Mouse (Mus musculus) kidney, adult 9 months (tissue): ENCODE results near the gene Foxp1.
A peak's percentile ranks its signal among the peaks of the same experiment; 100 is the strongest.

Experiments used
- DNase-seq: peaks from one replicate; pipeline ENCODE4 v3.0.0; 2022

The Foxp1 gene

DNA sequence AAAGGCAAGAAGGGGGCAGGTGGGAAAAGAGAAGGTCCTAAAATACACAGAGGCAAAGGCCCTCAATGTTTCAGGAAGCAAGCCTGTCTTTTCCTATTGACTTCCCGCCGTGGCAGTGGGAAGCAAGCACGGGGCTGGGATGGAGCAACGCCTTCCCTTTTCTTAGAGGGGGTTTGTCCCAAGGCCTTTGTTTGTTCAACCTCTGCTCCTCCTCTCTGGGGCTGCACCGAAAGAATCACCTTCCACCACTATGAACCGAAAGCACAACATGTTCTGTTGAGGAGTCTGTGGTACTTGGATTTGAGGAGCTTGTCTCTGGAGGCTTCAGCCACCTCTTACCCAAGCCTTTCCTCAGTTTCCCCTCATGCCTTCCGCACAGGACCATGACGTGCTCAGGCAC lies 355.5 kb downstream of the Foxp1 start:
- DNase-seq = no peak

DNA sequence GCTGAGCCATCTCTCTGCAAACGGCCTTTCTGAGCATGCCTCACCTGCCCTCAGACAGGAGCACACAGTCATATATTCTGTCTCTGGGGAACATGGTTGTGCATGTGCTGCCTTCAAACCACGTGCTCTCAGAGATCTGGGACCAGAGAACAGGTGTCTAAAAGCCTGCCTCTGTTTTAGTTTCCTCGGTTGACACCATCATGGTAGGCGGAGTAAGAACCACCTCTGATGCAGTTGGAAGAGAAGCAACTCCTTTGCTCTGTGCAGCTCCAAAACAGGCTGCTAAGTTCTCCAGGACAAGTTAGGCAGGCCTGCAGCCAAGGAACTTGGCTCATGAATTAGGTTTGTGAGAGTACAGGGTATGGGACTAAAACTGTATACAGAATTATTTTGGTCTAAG lies 356.4 kb downstream of the Foxp1 start:
- DNase-seq = no peak

DNA sequence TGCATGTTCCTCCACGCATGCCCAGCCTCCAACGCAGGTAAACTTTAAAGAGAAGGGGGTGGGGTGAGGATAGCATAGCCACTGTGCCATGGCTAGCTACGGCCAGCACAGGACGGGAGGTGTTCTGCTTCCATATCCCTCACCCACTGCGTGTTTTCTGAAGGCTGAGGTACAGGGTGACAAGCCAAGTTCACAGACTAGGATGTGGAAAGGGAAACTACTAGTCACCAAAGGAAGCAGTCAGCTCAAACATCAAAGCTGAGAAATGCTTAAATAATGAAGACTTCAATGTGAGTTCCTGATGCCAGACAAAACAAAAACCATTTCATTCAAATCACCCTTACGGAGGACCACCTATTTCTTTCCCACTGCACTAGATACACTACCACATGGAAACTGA lies 357.8 kb downstream of the Foxp1 start:
- no peak for DNase-seq

DNA sequence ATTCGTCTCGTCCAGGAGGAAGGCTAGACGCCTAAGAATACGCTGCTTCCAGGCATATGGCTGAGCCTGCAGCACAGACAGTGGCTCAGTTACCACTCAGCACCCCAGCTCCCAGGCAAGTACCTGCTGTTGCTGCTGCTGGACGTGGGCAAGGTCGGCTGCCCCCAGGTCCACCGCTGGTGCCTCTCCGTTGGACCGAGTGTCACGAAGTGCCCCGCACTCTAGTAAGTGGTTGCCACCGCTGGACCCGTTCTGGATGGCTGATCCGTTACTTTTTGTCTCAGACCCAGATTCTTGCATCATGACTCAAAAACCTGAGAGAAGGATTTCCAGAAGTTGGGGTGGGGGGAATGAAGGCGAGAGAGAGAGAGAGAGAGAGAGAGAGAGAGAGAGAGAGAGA lies 359.8 kb downstream of the Foxp1 start:
- DNase-seq = peak; percentile 12

DNA sequence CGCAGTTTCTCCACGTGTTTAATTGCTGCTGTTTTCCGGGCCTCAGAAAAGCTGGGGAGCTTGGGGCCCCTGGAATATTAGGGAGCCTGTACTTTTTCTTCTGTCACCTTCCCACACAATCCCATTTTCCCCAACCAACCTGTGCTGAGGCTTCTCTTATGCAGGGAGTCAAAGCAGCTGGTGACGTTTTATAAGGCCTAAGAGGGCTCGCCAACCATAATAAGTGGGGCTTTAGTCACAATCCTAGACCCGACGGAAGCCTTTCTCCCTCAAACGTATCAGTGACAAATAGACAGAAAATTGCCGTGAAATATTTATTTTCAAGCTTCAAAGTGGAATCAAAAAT lies 362.2 kb downstream of the Foxp1 start:
- no peak for DNase-seq

DNA sequence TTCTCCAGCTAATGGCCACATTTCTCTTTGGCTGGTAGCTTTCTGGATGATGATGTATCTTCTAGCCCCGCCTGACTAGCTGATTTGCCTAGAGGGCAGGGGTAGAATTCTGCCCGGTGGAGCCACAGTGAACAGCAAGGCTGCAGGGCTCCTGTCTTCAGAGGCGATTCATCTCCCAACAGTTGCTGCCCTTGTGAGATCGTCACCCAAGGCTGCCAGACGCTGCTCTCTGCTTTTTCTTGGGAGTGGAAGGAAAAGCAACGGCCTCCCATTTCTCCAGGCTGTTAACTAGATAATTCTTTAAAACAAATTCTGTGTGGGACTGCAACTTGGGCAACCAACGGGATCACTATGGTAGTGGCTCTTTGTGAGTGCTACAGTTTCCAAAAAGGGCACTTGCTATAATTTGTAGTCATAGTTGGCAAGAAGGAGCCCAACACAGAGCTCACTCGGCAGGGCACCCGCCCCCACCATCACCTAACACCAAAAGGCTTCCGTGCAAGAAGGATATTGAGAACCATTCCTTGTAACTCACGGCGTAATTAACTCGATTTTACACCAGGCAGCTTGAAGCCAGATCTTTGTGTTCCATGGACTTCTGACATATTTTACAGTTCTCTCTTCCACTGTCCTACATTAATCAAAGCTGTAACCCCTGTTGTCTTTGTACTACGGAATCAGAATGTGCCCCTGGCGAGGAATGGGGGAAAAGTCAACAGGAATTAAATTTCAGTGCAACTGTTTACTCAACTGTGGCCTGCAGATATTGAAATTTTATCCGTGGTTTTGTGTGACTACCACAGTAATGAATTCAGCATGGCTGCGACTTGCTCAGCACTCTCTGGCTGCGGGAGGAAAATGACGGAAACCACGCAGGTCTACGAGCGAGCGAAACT lies 362.8 kb downstream of the Foxp1 start:
- no peak for DNase-seq

DNA sequence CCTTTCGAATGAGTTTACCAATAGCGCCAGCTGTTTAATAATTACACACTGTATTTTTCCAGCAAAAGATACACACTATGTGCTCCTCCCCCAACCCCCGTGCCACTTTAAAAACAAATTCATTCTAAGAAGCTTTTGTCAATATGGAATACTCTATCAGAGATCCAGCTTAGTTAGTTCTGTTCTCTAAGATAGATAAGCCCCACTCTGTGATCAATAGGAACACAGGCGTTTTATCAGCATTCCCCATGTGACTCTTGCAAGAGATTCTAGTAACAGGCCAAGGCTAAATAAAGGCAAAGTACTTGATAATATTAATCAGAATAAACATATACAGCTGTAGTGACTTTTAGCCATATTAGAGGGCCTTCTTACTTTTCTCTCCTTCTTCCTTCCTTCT lies 368.8 kb downstream of the Foxp1 start:
- DNase-seq = no peak

DNA sequence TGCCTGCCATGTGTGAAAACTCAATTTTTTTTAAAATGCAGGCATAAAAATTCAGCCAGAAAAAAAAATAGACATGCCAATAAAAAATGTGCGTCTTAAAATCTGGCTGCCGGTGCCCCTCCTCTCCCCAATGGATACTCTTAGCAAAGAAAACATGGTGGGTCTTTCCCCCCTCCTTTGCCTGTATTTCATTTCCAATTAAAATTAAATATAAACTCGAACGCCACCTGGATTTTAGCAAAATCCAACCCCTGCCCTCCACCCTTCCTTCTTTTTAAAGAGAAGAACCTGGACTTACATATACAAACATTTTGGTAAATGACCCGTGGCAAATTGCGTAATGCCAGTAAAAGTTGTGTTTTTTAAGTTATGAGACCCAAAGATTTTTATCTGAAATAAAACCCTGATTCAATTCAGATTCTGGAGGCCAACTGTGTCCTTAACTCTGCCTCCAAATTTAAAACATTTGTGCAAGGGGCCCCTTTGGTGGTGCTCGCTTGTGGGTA lies 376.1 kb downstream of the Foxp1 start:
- DNase-seq = no peak

DNA sequence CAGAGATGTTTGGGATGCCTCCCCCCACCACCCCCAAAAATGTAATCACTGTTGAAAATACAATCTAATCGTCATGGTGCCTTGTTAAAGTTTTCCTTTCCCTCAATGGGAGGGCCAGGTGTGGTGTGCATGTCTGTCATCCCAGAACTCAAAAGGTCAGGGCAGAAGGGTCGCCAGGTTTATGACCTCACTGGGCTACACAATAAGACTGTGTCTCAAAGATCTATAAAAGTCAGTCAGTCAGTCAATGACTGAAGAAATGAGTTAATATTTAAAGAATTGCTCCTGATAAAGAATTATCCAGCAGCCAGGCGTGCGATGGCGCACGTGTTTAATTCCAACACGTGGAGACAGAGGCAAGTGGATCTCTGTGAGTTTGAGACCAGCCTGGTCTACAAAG lies 377.5 kb downstream of the Foxp1 start:
- DNase-seq = peak; percentile 9

DNA sequence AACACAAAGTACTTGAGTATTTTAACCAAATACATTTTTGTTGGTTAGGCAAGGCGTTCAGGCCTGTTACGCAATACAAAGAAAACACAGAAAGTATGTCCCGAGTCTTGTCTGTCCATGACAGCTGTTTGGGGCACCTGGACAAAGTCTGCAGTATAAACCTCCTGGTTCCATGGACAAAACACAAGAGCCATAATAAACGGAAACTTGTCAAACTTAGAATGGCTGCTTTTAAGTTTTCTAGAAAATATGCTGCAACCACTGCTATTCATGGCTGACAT lies 378.8 kb downstream of the Foxp1 start:
- peak; percentile 19 for DNase-seq

DNA sequence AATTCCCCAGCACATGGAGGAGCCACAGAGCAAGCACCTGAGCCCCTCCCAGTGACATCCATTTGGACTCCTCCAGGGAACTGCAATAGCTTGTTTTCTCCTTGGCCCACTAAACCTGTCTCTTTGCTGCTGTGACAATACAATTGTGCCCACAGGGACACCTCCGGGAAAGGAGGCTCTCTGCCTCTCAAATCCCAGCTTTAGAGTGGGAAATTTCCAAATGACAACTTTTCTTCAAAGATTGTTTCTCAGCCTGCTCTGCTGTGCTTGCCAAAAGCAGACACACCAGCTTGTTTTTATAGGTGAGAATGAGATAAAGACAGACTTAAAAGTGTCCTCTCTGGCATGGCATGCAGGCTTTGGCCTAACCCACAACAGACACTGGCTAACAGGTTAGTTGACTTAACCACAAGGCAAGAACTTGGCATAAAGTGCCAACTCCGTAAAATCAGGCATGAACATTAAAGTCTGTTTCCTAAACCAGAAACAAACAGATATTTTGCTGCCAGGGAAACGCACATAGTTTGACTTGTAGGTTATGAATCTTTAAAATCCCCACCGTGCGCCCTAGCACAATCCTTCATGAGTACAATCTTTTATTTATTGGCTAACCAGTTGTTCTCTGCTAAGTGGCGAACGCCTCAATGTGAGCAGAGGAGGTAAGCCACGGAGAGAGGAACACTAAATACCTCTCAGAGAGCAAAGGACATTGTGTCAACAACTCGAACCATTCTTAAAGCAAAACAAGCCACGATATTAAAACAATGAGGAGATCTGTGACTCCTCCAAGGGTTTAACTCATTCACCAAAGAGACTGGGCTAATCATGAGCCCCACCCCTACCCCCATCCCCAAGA lies 379.4 kb downstream of the Foxp1 start:
- peak; percentile 39 for DNase-seq

DNA sequence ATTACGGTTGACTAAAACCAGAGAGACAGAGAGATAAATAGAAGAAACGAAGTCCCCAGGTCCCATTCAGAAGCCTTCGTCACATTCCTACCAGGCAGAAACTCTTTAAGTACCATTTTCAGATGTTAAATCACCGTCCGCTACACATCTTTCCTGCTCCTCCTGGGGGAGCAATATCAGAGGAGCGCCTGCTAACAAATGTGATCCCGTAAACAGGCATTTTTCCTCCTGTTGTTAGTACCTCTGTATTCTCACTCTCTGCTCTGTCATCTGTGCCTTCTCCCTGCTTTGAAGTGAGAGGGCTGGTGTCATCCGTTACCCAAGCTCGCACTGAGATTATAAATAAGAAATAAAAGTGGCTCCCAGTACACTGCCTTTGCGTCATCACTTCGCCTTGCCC lies 384.5 kb downstream of the Foxp1 start:
- no peak for DNase-seq

DNA sequence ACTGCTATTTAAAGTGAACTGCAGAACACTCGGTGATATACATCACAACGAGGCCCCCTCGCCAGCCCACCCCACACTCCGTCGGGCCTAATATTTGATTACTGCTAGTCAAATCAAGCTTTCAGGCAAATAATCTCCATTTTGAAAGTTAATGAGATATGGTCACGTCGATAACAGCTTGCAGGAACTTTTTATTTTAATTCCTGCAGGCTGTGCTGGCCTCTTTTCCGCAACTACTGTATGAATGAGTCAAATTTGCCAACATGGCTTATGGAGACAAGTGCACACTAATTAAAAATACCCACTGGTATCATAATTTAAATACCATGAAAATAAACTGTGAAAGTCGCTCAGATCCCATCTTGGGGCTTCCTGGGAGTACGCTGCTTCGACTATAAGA lies 385.4 kb downstream of the Foxp1 start:
- no peak for DNase-seq

DNA sequence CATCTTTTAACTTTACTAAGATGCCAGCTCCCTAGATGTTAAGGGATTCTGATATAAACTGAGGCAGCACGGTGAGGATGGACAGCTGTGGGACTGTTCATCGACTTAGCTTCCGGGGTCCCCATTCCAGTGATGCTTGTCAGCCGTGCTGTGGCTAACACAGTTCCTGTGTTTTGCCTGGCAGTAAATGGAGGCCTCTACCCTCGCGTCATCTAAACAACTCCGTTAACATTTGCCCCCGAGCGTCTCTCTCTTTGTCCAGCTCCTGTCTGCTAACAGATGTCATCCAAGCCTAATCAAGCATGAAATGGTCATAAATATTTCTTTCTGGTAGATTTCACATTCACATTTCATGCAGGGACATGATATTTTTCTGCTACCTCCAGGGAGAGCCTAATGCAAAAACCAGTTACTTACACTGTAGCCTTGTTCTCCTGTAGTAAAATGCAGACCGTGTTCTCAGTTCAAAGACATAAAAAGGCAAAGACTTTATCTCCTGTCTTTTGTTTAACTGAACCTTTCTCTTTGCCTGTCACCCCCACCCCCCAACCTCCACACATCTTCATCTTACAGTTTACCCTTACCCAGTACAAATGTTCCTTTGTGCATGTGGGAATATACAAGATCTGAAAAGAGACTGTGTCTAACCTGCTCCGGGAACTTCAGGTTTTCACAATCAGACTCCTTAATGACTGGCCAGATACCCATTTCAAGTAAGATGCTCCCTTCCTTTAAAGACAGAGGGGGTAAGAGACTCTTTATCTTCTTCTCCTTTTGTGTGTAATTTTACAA lies 386.4 kb downstream of the Foxp1 start:
- DNase-seq = no peak

DNA sequence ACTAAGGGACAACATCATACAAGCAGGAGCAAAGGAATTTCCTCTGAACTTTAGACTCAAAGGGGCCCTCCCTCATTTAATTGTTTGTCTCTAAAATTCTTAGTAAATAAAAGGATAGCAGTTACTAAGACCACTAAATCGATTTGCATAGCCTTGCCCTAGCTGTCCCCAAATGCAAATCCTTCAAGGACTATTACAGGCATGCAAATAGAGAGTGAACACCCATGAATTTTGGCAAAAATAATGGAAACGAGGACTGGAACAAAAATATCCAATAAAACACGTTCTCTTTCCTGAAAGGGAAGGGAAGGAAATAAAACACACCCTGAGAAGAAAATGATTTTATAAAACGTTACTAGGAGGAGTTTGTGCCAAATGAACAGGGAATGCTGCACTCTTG lies 390.7 kb downstream of the Foxp1 start:
- no peak for DNase-seq

DNA sequence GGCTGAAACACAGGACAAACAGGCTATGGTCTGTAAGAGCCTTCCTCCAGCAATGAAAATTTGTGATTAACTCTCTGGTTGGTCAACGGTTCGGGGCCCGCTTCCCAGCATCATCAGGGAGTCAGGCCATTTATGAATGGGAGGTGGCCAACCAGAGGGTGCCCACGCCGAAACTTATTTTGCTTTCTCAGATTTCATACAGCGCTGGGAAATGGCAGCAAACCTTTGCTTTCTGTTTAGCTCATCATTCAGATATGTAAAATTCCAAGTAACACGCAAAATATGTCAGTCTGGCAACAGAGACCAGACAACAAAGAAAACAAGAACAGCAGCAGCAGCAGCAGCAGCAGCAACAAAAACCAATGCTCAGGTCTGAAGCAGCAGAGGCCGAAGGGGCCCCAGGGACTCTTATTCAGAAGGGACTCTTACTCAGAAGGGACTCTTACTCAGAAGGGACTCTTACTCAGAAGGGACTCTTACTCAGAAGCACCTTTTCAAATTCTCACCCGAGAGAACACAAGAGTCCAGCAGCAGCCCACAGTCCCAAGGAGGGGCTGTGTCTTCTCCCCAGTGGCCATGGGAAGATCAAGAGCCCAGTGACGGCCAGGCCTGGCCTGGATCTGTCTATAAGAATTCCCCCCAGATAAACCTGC lies 391.6 kb downstream of the Foxp1 start:
- no peak for DNase-seq

DNA sequence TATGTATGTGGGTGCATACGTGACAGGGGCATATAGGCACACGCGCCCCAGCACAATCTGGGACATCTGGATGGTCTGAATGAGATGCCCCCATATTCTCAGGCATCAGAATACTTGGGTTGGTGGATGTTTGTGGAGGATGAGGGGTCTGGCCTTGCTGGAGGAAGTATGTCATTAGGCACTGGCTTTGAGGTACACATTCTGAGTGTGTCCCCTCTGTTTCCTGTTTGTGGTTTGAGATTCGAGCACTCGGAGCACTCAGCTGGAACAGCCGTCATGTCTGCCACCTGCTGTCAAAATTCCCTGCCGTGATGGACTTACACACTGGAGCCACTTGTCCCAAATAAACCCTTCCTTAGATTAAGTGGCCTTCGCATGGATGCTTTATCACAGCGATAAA lies 395.8 kb downstream of the Foxp1 start:
- DNase-seq = no peak

DNA sequence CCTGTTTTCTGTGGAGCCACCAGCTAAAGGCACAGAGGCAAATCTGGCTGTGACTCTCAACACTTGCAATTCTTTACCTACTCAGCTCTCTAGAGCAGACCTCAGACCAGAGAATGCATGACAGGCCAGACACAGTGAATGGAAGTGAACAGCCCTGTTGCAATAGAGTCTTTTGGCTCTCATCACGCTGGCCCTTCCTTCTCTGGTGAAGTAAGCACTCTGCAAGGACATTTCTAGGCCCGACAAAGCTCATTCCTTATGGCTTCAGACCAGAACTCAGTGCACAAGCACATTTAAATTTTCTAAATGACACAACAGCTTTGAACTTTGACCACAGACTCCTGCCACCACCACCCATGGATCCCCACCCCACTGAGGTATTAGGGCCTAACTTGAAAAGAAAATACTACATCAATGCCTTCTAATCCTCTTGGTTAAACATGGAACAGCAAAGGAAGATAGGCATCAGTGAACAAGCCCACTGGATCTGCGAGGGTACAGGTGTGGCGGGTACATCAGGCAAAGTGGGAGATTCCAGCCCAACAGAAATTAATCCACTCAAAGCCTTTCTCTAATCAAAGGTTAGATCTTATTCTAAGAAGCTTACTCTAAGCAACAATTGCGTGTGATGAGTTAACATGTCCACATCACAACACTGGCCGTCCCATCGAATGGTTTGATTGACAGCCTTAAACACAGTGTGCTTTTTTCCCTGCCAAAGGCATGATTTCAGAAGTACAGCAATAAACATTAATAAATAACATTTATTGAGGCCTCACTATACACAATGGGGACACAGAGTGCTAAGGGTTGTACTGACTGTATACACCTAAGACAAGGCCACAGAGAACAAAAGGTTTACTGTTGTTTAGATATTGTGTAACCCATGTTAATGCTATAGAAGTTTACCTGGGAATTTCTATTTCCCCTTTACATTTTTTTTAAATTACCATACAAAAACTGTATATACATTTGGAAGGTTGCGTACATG lies 401.4 kb downstream of the Foxp1 start:
- DNase-seq = no peak

DNA sequence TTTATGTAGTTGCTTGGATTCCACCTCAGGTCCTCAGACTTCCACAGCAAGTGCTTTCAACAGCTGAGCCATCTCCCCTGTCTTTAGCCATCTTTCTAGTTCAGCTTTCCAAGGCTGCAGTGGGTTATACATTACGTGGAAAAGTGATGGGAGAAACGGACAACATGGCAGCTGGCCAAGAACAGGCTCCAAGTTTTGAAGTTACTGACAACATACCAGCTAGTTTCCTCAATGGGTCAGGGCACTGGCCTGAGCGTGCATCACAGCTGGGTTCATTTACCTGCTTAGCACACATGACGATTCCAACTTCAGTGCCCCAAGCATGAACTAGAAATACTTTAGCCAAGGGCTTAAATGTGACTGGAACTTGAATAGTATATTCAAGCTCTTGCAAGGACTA lies 404.0 kb downstream of the Foxp1 start:
- DNase-seq = no peak

DNA sequence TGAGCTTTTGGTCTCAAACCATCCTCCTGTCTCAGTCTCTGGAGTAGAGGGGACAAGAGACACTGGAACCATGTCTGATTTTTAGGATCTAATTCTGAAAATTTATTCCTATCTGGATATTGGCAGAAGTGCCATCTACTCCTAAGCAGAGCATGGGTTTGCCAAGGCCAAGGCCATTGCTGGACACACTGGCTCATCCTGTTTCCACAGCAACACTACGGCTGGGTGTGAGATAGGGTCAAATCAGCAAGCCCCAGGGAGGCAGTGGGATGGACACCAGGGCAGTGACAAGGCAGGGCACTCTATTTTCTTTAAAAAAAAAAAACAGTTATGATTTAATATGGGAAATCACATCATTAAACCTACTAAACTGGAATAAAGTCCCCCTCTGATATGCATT lies 405.1 kb downstream of the Foxp1 start:
- no peak for DNase-seq

DNA sequence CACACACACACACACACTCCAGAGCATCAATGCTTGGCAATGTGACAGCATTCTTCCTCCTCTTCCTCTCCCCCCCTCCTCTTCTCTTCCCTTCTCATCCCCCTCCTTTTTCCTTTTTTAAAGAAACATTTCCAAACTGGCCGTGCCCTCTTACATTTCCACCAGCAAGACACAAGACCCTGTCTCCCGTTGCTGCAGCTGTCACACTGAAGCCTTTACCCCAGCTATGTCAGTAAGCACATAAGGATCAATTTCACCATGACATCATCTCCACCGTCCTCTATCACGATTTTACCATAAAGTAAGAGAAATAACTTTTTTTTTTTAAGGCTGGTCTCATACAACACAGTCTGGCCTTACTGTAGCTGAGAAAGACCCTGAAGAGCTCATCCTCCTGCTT lies 410.7 kb downstream of the Foxp1 start:
- DNase-seq = no peak

DNA sequence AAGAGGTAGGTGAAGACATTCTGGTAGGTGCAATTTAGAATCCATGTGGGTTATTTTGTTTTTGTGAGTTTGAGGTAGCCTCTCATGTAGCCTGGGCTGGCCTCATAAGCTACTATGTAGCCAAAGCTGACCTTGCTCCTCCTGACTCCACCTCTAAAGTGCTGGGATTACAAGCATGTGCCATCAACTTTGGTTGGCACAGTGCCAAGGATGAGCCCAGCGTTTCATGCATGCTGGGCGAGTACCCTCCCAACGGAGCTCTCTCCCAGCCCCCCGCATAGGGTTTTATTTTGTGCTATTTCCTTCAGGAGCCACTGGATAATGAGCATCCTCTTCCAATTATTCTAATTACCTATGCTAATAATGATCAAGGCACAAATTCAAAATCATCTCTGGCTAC lies 414.1 kb downstream of the Foxp1 start:
- no peak for DNase-seq
